Mouse (Mus musculus) G1E (cell line): ENCODE results near the gene Rpl38. TPM values are rescaled to one million over a fixed set of nuclear protein-coding genes. Genes with fewer than 3 reads are reported as not detected.

ENCODE experiments used
- ATAC-seq: 2 replicates; pipeline ENCODE4 v1.8.0; 2016; ENCODE audit warnings: mild to moderate bottlenecking; ENCODE audit not compliant: insufficient number of reproducible peaks, poor library complexity, low FRiP score, severe bottlenecking; ENCODE audit errors: extremely low read depth
- DNase-seq: peaks from one replicate; pipeline ENCODE4 v3.0.0; 2012; ENCODE audit warnings: low spot score
- H3K27me3 ChIP-seq: 2 replicates; pipeline ENCODE4 v1.6.1; 2012; ENCODE audit warnings: mild to moderate bottlenecking, low read length, inconsistent platforms; ENCODE audit not compliant: insufficient read depth
- H3K36me3 ChIP-seq: replicated peaks from 2 replicates; pipeline ENCODE3; 2012; ENCODE audit warnings: mild to moderate bottlenecking, inconsistent platforms
- H3K4me1 ChIP-seq: 2 replicates; pipeline ENCODE4 v1.6.1; 2012; ENCODE audit warnings: low read depth, low read length, inconsistent platforms, mixed read lengths; ENCODE audit not compliant: insufficient read depth
- H3K4me3 ChIP-seq: 2 replicates; pipeline ENCODE4 v1.5.1; 2012; ENCODE audit warnings: low read depth, mild to moderate bottlenecking, inconsistent platforms, low read length, moderate library complexity, mixed read lengths
- H3K9me3 ChIP-seq: replicated peaks from 2 replicates; pipeline ENCODE4 v1.6.1; 2012; ENCODE audit warnings: inconsistent platforms
- CTCF ChIP-seq: IDR thresholded peaks from 2 replicates; pipeline ENCODE4 v1.5.1; 2012; ENCODE audit warnings: low read depth, low read length, inconsistent platforms, mixed read lengths
- GATA1 ChIP-seq: IDR thresholded peaks from 2 replicates; pipeline ENCODE4 v1.6.1; 2012; ENCODE audit warnings: borderline replicate concordance, low read length, inconsistent platforms, mixed read lengths
- GATA2 ChIP-seq: IDR thresholded peaks from 2 replicates; pipeline ENCODE4 v1.6.1; 2012; ENCODE audit warnings: low read depth, low read length, inconsistent platforms, borderline replicate concordance
- POLR2AphosphoS5 ChIP-seq: IDR thresholded peaks from 2 replicates; pipeline ENCODE4 v1.6.1; 2012; ENCODE audit warnings: low read depth, low read length, inconsistent platforms; ENCODE audit not compliant: insufficient replicate concordance
- TAL1 ChIP-seq: conservative IDR thresholded peaks from 2 replicates; pipeline ENCODE4 v1.6.1; 2012; ENCODE audit warnings: low read depth, low read length, inconsistent platforms, mixed read lengths
- polyA plus RNA-seq: library from polyadenylated mRNA; stranded (reverse); fragments of >175 nt; gene quantifications from 2 replicates; pipeline ENCODE4 v1.2.3, GENCODE M21; 2012
- total RNA-seq, 2 experiments: library from RNA; stranded (forward) in 1 of 2; stranded (reverse) in 1 of 2; fragments of 200-1000 nt in 1 of 2; fragments of >200 nt in 1 of 2; fragmentation: Nextera tagmentation in 1 of 2; gene quantifications; 2 replicates each; pipeline ENCODE4 v1.2.3; 2014 to 2017

Rpl38 gene
- total and polyA plus RNA-seq, 3 experiments: 420 to 2,691 (median 875) TPM

DNA sequence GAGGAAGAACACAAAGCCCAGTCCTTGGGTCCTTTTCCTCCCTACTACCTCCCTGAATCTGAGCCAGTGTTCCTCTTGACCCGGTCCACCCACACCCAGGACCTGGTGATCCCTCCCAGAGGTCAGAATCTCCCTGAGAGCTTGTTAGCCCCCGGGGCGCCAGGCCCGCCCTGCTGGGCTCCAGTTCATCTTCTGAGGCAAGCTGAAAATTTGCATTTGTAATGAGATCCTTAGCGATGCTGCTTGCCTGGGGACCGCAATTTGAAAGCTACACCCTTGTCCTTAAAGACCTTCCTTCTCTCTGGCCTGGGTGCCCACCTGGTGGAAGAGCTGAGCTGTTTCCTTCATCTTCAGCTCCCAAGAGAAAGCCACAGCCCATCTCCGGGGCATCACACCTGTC is 24.3 kb downstream of the Rpl38 start:
- DNase-seq: no peak
- H3K4me1 ChIP-seq: no peaks in the 10 kb centered on the region
- H3K9me3 ChIP-seq: peaks cover 27% of the 10 kb centered on the region
- ATAC-seq: no peak
- no peaks in the 10 kb centered on the region for H3K27me3 ChIP-seq
- no peak for TF ChIP-seq TAL1
- no peak for TF ChIP-seq CTCF
- TF ChIP-seq GATA2: no peak
- no peak for TF ChIP-seq POLR2AphosphoS5
- no peak for TF ChIP-seq GATA1
- no peak overlapping the region for H3K4me3 ChIP-seq
- H3K36me3 ChIP-seq: no peaks in the 10 kb centered on the region

DNA sequence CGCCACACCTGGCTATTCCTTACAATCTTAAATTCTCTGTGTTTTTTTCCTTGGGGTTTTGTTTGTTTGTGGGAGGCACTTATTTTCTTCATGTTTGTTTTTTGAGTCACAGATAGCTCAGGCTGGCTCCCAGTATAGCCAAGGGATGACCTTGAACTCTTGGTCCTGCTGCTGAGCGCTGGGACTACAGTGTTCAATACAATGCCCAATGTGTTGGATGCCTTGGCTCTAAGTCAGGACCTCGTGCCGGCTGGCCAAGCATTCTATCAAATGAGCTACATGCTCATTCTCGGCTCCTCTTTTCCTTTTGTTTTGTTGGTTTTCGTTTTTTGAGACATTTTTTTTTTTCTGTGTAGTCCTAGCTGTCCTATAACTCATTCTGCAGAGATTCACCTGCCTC is 25.1 kb downstream of the Rpl38 start:
- no peak for TF ChIP-seq GATA1
- TF ChIP-seq TAL1: no peak
- TF ChIP-seq CTCF: no peak
- no peak for TF ChIP-seq GATA2
- no peak for TF ChIP-seq POLR2AphosphoS5
- Histone ChIP-seq H3K27me3 (no peaks in the 10 kb centered on the region), H3K4me3 (no peak overlapping the region), H3K36me3 (no peaks in the 10 kb centered on the region), H3K9me3 (peaks cover 26% of the 10 kb centered on the region), H3K4me1 (no peaks in the 10 kb centered on the region)
- ATAC-seq (no peak), DNase-seq (no peak)

DNA sequence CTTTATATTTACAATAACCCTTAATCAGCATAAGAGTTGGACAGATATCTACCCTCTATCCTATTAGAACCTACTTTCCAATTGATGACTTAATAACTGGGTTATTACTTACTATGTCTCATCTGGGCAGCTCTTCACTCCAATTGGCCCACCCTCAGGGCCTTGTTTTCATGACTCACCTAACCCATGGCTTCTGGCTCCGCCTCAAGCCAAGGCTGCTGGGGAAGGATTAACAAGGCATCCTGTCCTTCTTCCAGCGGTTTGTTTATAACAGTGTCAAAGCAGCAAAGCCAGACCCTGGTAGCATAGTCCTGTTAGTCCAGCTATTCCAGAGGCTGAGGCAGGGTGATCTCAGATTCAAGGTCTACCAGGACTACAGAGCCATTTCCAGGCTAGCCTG is 26.1 kb downstream of the Rpl38 start:
- DNase-seq: no peak

GRCm38 (mm10) chr11:114698496-114698895 is 30.2 kb downstream of the Rpl38 start:
- H3K36me3 ChIP-seq: no peaks in the 10 kb centered on the region
- H3K4me1 ChIP-seq: no peaks in the 10 kb centered on the region
- H3K27me3 ChIP-seq: no peaks in the 10 kb centered on the region
- no peak for TF ChIP-seq POLR2AphosphoS5
- no peak for TF ChIP-seq GATA2
- no peak for TF ChIP-seq GATA1
- no peak for TF ChIP-seq TAL1
- TF ChIP-seq CTCF: no peak
- no peak for DNase-seq
- ATAC-seq: no peak
- peaks cover 36% of the 10 kb centered on the region for H3K9me3 ChIP-seq
- no peak overlapping the region for H3K4me3 ChIP-seq

More for the DNA sequence above, 26.1 kb downstream of the Rpl38 start:
- no peaks in the 10 kb centered on the region for H3K27me3 ChIP-seq
- H3K4me3 ChIP-seq: no peak overlapping the region
- no peak for TF ChIP-seq GATA2
- no peak for TF ChIP-seq POLR2AphosphoS5
- TF ChIP-seq GATA1: no peak
- TF ChIP-seq CTCF: no peak
- TF ChIP-seq TAL1: no peak
- ATAC-seq: no peak
- no peaks in the 10 kb centered on the region for H3K36me3 ChIP-seq
- no peaks in the 10 kb centered on the region for H3K4me1 ChIP-seq
- H3K9me3 ChIP-seq: peaks cover 28% of the 10 kb centered on the region

- TF ChIP-seq CTCF: no peak
- TF ChIP-seq GATA1: no peak
- no peak for TF ChIP-seq POLR2AphosphoS5
- DNase-seq: no peak
- no peak for ATAC-seq
- Histone ChIP-seq H3K27me3 (no peaks in the 10 kb centered on the region), H3K9me3 (peaks cover 42% of the 10 kb centered on the region), H3K4me3 (no peak overlapping the region), H3K4me1 (no peaks in the 10 kb centered on the region), H3K36me3 (no peaks in the 10 kb centered on the region)
These were observed 31.2 kb downstream of the Rpl38 start for GRCm38 (mm10) chr11:114699511-114699910.

GRCm38 (mm10) chr11:114702311-114702995 is 34.1 kb downstream of the Rpl38 start:
- no peaks in the 10 kb centered on the region for H3K27me3 ChIP-seq
- DNase-seq (no peak), ATAC-seq (no peak)
- TF ChIP-seq GATA2: no peak
- TF ChIP-seq TAL1: no peak
- no peak for TF ChIP-seq GATA1
- TF ChIP-seq CTCF: no peak
- no peak for TF ChIP-seq POLR2AphosphoS5
- peaks cover 43% of the 10 kb centered on the region for H3K9me3 ChIP-seq
- H3K36me3 ChIP-seq: no peaks in the 10 kb centered on the region
- no peaks in the 10 kb centered on the region for H3K4me1 ChIP-seq
- no peak overlapping the region for H3K4me3 ChIP-seq
